Mouse (Mus musculus) hindbrain, embryonic 16.5 days (tissue): ENCODE data around the gene Klhdc9. TPM values are rescaled to one million over a fixed set of nuclear protein-coding genes. Genes with fewer than 3 reads are reported as not detected.
"Not testable (repeated sequence)": the region's sequence is repeated elsewhere in the genome, so short reads cannot be mapped to it uniquely, and the experiment has no call there.

Experiments used
- ATAC-seq: fragments of 200-750 bp; cut with Nextera tagmentation; 2 replicates; pipeline ENCODE4 v1.8.0; 2017; ENCODE audit warnings: moderate TSS enrichment, moderate library complexity
- H3K27ac ChIP-seq: fragments of 300-500 bp; sonication (generic); 2 replicates; pipeline ENCODE4 v1.5.1; 2014; ENCODE audit warnings: low read depth, mild to moderate bottlenecking, control low read depth, low read length, moderate library complexity
- H3K27me3 ChIP-seq: fragments of 300-500 bp; sonication (generic); replicated peaks from 2 replicates; pipeline ENCODE4 v1.6.1; 2014; ENCODE audit warnings: low read length; ENCODE audit not compliant: control insufficient read depth, insufficient read depth
- H3K36me3 ChIP-seq: fragments of 300-500 bp; sonication (generic); 2 replicates; pipeline ENCODE4 v1.6.1; 2014; ENCODE audit warnings: mild to moderate bottlenecking, low read length, moderate library complexity, mixed read lengths; ENCODE audit not compliant: control insufficient read depth, insufficient read depth
- H3K4me1 ChIP-seq: fragments of 300-500 bp; sonication (generic); 2 replicates; pipeline ENCODE4 v1.6.1; 2014; ENCODE audit warnings: low read depth, low read length; ENCODE audit not compliant: control insufficient read depth, insufficient read depth
- H3K4me2 ChIP-seq: fragments of 300-500 bp; sonication (generic); 2 replicates; pipeline ENCODE4 v1.6.1; 2014; ENCODE audit warnings: mild to moderate bottlenecking, low read length, control low read depth, moderate library complexity
- H3K4me3 ChIP-seq: fragments of 300-500 bp; sonication (generic); 2 replicates; pipeline ENCODE4 v1.5.1; 2014; ENCODE audit warnings: mild to moderate bottlenecking, low read length, control low read depth, moderate library complexity
- H3K9ac ChIP-seq: fragments of 300-500 bp; sonication (generic); 2 replicates; pipeline ENCODE4 v1.6.1; 2014; ENCODE audit warnings: low read depth, mild to moderate bottlenecking, control low read depth, low read length, moderate library complexity
- H3K9me3 ChIP-seq: fragments of 300-500 bp; sonication (generic); 2 replicates; pipeline ENCODE4 v1.6.1; 2014; ENCODE audit warnings: mild to moderate bottlenecking, low read length, moderate library complexity; ENCODE audit not compliant: control insufficient read depth
- WGBS: fragments of 180-500 bp; shearing (Covaris S2); extraction: QIAGEN DNeasy Blood & Tissue Kit; methylation state at CpG from one replicate; pipeline ENCODE4 v1.1.7; 2014; 5-methylcytosine and 5-hydroxymethylcytosine counted together
- polyA plus RNA-seq: library from polyadenylated mRNA; unstranded; fragments of >200 nt; fragmentation: Nextera tagmentation; extraction: Ambion mirVana; gene quantifications from 2 replicates; pipeline ENCODE4 v1.2.1, GENCODE M21; 2015

Gene Klhdc9
- polyA plus RNA-seq, 1 experiment from 2014 or later: 4.3 TPM

DNA sequence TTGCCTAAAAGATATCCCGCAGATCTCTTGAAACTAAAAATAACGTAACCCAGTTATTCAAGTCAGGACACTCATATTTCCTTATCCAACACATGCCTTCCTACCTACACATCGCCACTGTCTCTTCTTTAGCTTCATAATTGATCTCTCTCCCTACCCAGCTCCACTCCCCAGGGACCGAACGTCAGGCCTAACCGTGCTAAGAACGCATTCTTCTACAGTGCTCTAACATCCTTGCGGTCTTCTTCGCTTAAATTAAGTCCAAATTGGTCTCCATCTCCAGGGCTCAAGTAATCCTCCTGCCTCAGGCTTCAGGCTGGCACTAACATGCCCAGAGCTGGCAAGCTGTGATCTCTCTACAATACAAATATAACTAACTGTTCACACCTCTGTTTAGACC, 32.4 kb downstream of the Klhdc9 start:
- H3K9ac ChIP-seq: peak overlapping the region; percentile 99
- H3K27me3 ChIP-seq: no peaks in the 10 kb centered on the region
- peak overlapping the region; percentile 90 for H3K4me3 ChIP-seq
- H3K4me1 ChIP-seq: peaks cover 29% of the 10 kb centered on the region
- H3K27ac ChIP-seq: peak overlapping the region; percentile 100
- H3K9me3 ChIP-seq: no peaks in the 10 kb centered on the region
- no peak for ATAC-seq
- H3K36me3 ChIP-seq: no peaks in the 10 kb centered on the region; the same call in 1 of the 2 replicates
- peak overlapping the region; percentile 77 for H3K4me2 ChIP-seq
- WGBS: 26% methylated on average over 9 of the region's 9 CpGs

DNA sequence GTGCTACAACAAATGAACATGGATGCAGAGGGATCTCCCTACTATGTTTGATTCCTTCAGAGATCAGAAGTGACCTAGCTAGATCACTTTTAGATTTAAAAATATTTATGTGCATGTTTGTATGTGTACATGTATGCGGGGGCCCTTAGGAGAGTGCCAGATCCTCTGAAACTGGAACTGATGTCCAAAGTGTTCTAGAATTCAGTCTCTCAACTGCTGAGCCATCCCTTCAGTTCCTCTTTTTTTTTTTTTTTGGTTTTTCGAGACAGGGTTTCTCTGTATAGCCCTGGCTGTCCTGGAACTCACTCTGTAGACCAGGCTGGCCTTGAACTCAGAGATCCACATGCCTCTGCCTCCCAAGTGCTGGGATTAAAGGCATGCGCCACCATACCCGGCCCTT, 34.0 kb downstream of the Klhdc9 start:
- not testable (repeated sequence) for ATAC-seq, H3K9me3 ChIP-seq, H3K36me3 ChIP-seq, H3K4me3 ChIP-seq, H3K27ac ChIP-seq, H3K9ac ChIP-seq, H3K4me2 ChIP-seq, H3K27me3 ChIP-seq
- H3K4me1 ChIP-seq: peaks cover 29% of the 10 kb centered on the region
- WGBS: 83% methylated on average over 4 of the region's 4 CpGs

DNA sequence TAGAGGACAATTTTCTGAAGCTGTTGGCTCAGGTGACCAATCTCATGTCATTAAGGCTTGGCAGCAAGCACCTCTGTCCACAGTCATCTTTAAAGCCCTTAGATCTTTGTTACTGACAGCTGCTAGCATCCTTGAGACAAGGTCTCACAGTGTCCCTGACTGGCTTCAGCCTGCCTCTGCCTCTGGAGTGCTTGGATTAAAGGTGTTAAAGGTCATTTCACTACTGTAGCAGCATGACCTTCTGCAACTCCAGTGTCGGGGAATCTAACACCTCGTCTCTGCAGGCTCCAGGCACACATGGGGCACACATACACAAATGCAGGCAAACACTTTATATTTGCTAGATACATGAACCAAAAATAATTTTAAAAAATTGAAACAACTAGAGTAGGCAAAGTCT, 35.0 kb downstream of the Klhdc9 start:
- ATAC-seq: no peak
- no peaks in the 10 kb centered on the region; the same call in 1 of the 2 replicates for H3K36me3 ChIP-seq
- no peak overlapping the region for H3K4me2 ChIP-seq
- H3K9me3 ChIP-seq: no peaks in the 10 kb centered on the region
- no peaks in the 10 kb centered on the region for H3K27me3 ChIP-seq
- no peak overlapping the region for H3K9ac ChIP-seq
- WGBS: 83% methylated on average over 2 of the region's 2 CpGs
- H3K4me1 ChIP-seq: peaks cover 20% of the 10 kb centered on the region
- no peak overlapping the region for H3K4me3 ChIP-seq
- H3K27ac ChIP-seq: no peak overlapping the region

DNA sequence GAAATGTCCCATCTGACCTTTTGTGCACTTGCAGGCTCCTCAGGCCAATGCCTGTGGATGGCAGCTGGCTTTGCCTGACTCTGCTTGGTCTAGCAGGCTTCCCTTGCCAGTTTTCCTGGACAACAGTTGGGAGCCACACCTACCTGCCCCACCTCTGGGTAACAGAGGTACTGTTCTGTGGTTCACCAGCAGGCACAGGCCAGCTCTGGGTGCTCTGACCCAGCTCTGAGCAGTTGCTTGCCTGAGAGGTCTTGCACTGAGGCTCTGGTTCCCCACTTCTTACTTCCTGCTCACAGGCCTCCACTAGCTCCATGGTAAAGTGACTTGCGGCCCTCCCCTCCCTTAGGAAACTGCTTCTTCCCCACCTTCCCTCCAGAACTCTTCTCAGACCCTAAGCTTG, 38.6 kb downstream of the Klhdc9 start:
- ATAC-seq: peak; percentile 37; the same call in 1 of the 2 replicates
- Histone ChIP-seq H3K36me3 (no peaks in the 10 kb centered on the region; the same call in 1 of the 2 replicates), H3K27me3 (no peaks in the 10 kb centered on the region), H3K9me3 (no peaks in the 10 kb centered on the region), H3K4me3 (no peak overlapping the region), H3K27ac (no peak overlapping the region), H3K4me1 (peaks cover 4% of the 10 kb centered on the region), H3K4me2 (no peak overlapping the region), H3K9ac (no peak overlapping the region)
- WGBS: 77% methylated on average over 1 of the region's 1 CpGs

DNA sequence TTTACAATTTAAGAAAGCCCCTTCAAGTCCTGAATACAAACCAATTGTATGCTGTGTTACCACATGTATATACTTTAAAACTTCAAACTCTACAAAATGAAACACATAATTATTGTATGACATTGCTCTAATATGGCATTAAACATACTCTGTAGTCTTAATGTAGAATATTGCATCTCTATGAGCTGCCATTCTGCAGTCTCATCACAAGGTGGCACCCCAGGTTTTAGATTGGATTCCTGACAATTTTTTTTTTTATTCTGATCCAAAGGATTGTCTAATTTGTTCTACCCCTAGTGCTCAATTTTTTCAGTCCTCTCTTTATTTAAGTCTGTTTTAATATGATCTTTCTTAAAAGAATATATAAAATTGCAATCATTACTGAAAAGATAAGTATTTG, 39.2 kb downstream of the Klhdc9 start:
- no peak overlapping the region for H3K4me2 ChIP-seq
- peaks cover 1% of the 10 kb centered on the region; the same call in 1 of the 2 replicates for H3K4me1 ChIP-seq
- H3K36me3 ChIP-seq: no peaks in the 10 kb centered on the region; the same call in 1 of the 2 replicates
- no peak overlapping the region for H3K4me3 ChIP-seq
- H3K27ac ChIP-seq: no peak overlapping the region
- no peak overlapping the region for H3K9ac ChIP-seq
- H3K9me3 ChIP-seq: no peaks in the 10 kb centered on the region
- H3K27me3 ChIP-seq: no peaks in the 10 kb centered on the region
- ATAC-seq: no peak

DNA sequence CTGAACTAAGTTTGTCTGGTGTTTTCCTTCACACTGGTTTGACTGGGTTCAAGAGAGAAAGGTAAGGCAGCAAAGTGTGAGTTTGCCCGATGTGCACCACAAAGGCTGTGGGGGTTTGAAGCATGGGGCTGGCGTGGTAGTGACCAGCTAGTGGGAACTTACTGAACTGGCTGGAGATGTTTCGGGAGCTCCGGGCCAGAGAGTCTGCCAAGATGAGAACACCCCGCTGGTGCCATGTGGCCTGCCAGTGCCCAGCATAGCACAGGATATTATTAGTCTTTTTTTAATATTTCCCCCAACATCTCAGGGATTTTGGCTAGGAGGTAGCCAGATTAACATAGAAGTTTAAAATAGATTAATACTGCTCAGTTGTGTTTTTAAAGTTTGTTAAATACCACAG, 40.4 kb downstream of the Klhdc9 start:
- no peak overlapping the region for H3K4me3 ChIP-seq
- no peak for ATAC-seq
- no peak overlapping the region for H3K27ac ChIP-seq
- H3K9ac ChIP-seq: no peak overlapping the region
- no peak overlapping the region; the same call in 1 of the 2 replicates for H3K4me2 ChIP-seq
- H3K9me3 ChIP-seq: no peaks in the 10 kb centered on the region
- WGBS: 20% methylated on average over 5 of the region's 5 CpGs
- H3K27me3 ChIP-seq: no peaks in the 10 kb centered on the region
- H3K4me1 ChIP-seq: no peaks in the 10 kb centered on the region
- no peaks in the 10 kb centered on the region; the same call in 1 of the 2 replicates for H3K36me3 ChIP-seq

DNA sequence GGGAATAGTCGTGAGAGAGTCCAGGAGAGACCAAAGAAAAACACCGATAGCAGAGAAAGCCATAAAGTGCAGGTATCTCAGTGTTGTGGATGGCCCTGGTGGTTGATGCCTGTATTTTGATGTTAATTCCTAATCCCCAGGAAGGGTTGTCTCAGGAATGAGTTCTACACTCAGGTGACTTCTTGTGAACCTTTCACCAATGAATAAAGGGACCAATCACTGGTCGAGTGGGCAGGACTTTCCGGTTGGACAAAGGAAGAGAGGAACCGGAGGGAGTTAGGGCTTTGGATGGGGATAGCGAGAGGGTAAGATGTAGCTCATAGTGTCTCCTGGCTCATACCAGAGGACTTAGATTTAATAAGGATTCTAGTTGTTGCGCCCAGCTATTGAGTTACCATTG, 40.9 kb downstream of the Klhdc9 start:
- H3K9ac ChIP-seq: no peak overlapping the region
- H3K4me1 ChIP-seq: no peaks in the 10 kb centered on the region
- H3K4me3 ChIP-seq: no peak overlapping the region
- no peaks in the 10 kb centered on the region for H3K27me3 ChIP-seq
- H3K36me3 ChIP-seq: no peaks in the 10 kb centered on the region
- H3K27ac ChIP-seq: no peak overlapping the region
- H3K4me2 ChIP-seq: peak overlapping the region; percentile 12; the same call in 1 of the 2 replicates
- 14% methylated on average over 7 of the region's 7 CpGs for WGBS
- no peak for ATAC-seq
- no peaks in the 10 kb centered on the region for H3K9me3 ChIP-seq

DNA sequence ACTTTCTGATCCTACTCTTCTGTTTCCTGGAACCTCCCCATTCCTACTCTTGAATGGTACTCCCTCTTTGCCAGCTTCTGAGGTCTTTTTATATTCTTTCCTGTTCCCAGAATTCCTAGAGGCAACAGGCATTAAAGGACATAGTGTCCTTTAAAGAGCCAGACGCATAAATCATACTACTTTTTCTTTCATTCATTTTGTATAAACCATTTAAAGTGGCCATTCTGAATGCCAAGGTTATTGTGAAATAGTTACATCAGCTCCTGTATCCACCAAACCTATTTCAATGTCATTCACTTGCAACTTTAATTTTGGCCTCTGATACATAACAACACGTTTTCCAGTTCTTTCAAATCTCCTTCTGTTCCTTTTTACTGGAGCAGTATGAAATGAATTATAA, 51.3 kb downstream of the Klhdc9 start:
- H3K9me3 ChIP-seq: no peaks in the 10 kb centered on the region
- no peak overlapping the region for H3K4me2 ChIP-seq
- no peak for ATAC-seq
- no peaks in the 10 kb centered on the region for H3K27me3 ChIP-seq
- no peak overlapping the region for H3K4me3 ChIP-seq
- H3K4me1 ChIP-seq: no peaks in the 10 kb centered on the region
- no peaks in the 10 kb centered on the region for H3K36me3 ChIP-seq
- no peak overlapping the region for H3K27ac ChIP-seq
- H3K9ac ChIP-seq: no peak overlapping the region
- WGBS: 78% methylated on average over 2 of the region's 2 CpGs
